Mouse (Mus musculus) ovary, adult 2 months (tissue): ENCODE results near the gene 2610028H24Rik. TPM values are rescaled to one million over a fixed set of nuclear protein-coding genes. Genes with fewer than 3 reads are reported as not detected.

ENCODE experiments used
- polyA plus RNA-seq: library from polyadenylated mRNA; depleted of rRNA; stranded (reverse); fragments of >200 nt; gene quantifications from 2 replicates; pipeline ENCODE4 v1.2.3, GENCODE M21; 2012; rRNA removed

Gene 2610028H24Rik
- polyA plus RNA-seq = 15.6 and 20.8 TPM in 2 replicates

DNA sequence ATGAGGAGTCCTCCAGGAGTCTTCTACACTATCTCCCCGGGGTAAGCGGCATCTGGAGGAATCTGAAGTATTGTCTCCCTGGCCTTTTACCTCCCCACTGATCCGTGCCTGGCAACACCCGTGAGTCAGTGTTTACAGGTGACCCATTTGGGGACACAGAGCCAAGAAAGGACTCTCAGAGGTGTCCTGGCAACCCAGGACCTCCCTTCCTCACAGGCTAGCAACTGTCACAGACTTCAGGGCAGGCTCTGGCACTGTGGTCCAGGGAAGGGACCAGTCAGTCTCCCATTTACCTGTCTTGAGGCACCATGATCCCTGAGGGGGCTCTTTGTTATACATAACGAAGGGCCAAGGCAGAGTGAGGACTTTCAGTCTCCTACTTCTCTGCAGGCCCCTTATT is at the start of gene 2610028H24Rik:
2610028H24Rik (plus strand) TSS at position 231 of the 400 bp plus-strand sequence.

DNA sequence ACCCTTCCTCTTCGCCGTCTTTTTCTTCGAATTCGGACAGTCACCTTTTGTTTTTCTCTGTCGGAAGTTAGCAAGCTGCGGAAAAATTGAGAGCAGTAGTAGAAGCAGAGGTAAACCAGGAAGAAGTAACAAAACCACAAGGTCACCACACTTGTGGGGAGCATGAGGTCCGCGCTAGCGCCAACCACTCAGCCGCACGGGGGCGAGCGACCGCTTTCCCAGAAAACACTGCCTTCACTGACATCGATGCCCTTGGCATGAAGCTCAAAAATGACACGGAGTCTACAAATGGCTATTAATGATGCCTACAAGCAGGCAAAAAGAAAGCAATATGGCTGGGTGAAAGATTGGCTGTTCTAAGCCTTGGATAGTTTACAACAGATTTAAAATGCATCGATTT is 8.6 kb upstream of the 2610028H24Rik start, which contains the start of gene AC141477.1:
AC141477.1 (minus strand) TSS at position 164 of the 400 bp plus-strand sequence.

DNA sequence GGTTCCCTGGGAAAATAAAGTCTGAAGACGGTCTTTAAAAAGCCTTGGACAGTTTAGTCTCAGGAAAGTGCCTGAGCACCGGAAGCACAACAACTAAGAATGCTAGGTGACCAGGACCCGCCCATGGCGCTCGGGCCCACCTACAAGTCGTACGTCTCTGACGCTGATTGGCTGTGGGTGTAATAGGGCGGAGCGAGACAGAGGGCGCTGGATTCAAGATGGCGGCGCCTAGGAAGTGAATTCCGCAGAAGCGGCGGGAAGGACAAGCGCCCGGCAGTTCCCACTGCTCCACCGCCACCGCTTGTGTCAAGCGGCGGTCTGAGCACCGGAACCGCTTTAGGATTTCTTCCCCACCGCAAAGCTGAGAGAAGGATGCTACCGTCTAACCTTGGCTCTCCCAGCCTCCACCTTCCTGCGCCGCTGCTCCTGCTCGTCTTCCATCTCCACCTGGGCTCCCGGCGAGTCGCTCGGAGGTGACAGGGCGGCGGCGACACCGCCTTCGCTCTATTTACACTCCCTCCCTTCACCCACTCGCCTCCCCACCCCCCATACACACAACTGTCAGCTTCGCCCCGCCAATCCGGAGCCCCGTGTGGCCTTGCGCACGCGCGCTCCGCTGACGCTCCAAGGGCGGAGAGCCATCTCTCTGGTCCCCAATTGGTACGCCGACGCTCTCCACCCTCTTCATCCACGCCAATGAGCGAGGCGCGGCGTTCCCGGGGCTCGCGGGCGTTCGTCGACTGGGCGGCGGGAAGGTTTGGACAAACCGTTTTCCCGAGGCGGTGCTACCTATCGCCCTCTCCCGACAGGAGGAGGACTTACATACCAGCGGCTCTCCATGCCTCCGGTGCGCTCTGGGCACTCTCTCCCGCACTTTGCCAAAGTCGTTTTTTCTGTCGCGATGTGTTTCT is 6.4 kb upstream of the 2610028H24Rik start, which contains the start of gene Pcnt:
Pcnt (minus strand) TSS at position 609 of the 911 bp plus-strand sequence.

DNA sequence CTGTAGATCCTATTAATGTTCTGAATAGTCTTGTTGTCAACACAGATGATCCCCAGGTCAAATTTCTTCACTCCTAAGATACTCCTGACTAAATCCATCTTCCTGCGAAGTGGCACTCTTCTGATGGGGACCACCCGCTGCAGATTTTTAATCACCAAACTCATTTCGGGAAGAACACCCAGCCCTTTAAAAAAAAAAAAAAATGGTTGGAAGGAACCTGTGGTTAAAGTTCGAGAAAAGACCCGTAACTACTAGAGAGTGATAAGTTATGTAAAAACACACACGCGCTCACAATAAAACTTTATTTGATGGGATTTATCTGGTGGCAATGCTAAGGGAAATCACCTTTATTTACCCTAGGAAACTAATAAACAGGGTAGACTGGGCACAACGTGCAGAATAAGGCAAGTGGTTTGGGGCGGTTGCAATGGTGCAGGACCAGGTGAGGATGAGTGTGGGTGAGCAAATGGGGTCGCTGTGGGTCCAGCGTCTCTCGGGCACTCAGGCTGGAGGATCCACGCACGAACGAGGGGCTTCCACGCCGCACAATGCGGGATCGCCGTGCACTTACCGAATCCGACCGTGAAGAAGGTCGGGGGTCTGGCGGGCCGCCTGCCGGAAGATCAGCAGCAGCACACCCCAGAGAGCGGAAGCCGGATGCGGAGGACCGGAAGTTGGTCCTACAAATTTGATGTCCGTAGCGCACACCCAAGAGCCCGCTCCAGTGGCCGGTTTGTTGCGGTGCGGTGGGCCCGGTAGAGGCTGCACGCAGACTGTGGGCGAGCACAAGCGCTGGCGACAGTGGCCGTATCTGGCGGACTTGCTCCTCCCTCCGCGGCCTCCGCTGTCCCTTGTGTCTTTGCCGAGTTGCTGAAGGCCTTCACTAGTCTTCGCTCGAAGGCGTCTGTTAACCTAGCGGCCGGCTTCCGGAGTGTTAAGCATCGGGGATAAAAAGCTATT is 19.6 kb downstream of the 2610028H24Rik start, which contains the start of the genes Mcm3ap and Ybey:
Mcm3ap (plus strand) TSS at position 725 of the 960 bp plus-strand sequence.
Ybey (minus strand) TSS at position 912 of the 960 bp plus-strand sequence.

Other genes with a start within 250 kb of the 2610028H24Rik start
- gene Prmt2, start 211.2 kb upstream of the 2610028H24Rik start, polyA plus RNA-seq = 85.4 and 88.4 TPM in 2 replicates
- gene S100b, start 195.2 kb upstream of the 2610028H24Rik start, polyA plus RNA-seq = 4.9 and 11.9 TPM in 2 replicates
- 33.4 and 37.7 TPM in 2 replicates for gene Dip2a, start 103.8 kb upstream of the 2610028H24Rik start, polyA plus RNA-seq
- gene AC141477.1, start 8.6 kb upstream of the 2610028H24Rik start, polyA plus RNA-seq = not detected in 2 replicates
- gene Pcnt, start 6.3 kb upstream of the 2610028H24Rik start, polyA plus RNA-seq = 24.5 and 26.8 TPM in 2 replicates
- gene Mcm3ap, start 19.8 kb downstream of the 2610028H24Rik start, polyA plus RNA-seq = 23.5 and 24.8 TPM in 2 replicates
- gene Ybey, start 20.0 kb downstream of the 2610028H24Rik start, polyA plus RNA-seq = 2.4 and 2.9 TPM in 2 replicates
- gene Lss, start 82.5 kb downstream of the 2610028H24Rik start, polyA plus RNA-seq = 32.3 and 39.6 TPM in 2 replicates
- 0.14 TPM in 1 of 2 replicates, not detected in the other for gene Spatc1l, start 113.2 kb downstream of the 2610028H24Rik start, polyA plus RNA-seq
- 0.27 and 0.64 TPM in 2 replicates for gene Ftcd, start 126.6 kb downstream of the 2610028H24Rik start, polyA plus RNA-seq
- gene Col6a2, start 174.5 kb downstream of the 2610028H24Rik start, polyA plus RNA-seq = 411 and 604 TPM in 2 replicates